Comparison of ENCODE assay signal across 25 mouse cellular contexts in the genomic region with DNA sequence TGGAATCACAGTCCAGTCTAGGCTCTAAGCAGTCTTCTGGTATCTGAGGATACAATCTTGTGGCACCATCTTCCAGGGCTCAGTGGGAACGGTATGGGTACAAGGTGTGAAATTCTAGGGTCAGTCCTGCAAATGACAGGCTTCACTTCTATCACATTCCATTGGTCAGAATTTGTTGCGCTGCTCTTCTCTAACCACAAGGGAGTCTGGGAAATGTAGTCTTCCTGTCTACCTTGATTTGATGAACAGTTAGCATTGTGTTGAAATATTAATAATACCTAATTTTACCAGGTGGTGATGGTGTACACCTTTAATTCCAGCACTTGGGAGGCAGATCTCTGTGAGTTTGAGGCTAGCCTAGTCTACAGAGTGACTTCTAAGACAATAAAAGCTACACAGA. TPM values are rescaled to one million over a fixed set of nuclear protein-coding genes. Genes with fewer than 3 reads are reported as not detected.
DNase-seq lines count a peak whose midpoint lies in the region; ATAC-seq and TF ChIP-seq lines count a peak whose summit lies in the region.
"Had no signal": no experiment of that assay in that cellular context is flagged by ENCODE, and none has a peak within 500 bp of the region (broad histone marks: within the 10 kb centered on the region; RNA-seq: fewer than 3 reads in every experiment).

No protein-coding gene starts in this region.

- H3K27ac ChIP-seq in liver, postnatal 0 days (ENCODE audit: low read depth), result peak overlapping the region; percentile 29; the same call in 1 of the 2 replicates
- H3K27ac ChIP-seq in MEL (ENCODE audit: control insufficient read depth, low read depth, low read length), result no peak overlapping the region
- peak overlapping the region; percentile 63 for H3K27ac ChIP-seq in macrophage
- H3K27ac ChIP-seq: embryonic facial prominence, embryonic 13.5 days; embryonic facial prominence, embryonic 15.5 days; forebrain, embryonic 10.5 days; forebrain, embryonic 12.5 days had no signal

- no peaks in the 10 kb centered on the region for H3K36me3 ChIP-seq in liver, postnatal 0 days (replicated peaks; ENCODE audit: insufficient read depth, low read length)
- H3K36me3 ChIP-seq in MEL (ENCODE audit: control insufficient read depth in 1 of 2, insufficient read depth in 2 of 2, low read length in 2 of 2), result peaks cover 0 to 28% of the 10 kb centered on the region in 2 experiments; a peak in 2 of 4 replicates
- H3K36me3 ChIP-seq in macrophage (ENCODE audit: inconsistent target), result peaks cover 9% of the 10 kb centered on the region; the same call in 1 of the 2 replicates
- H3K36me3 ChIP-seq: embryonic facial prominence, embryonic 13.5 days; embryonic facial prominence, embryonic 15.5 days; forebrain, embryonic 10.5 days; forebrain, embryonic 12.5 days; G1E had no signal

- H3K9ac ChIP-seq in liver, postnatal 0 days (replicated peaks), result no peak overlapping the region
- H3K9ac ChIP-seq in MEL (ENCODE audit: control insufficient read depth, low read depth, low read length, poor library complexity, severe bottlenecking), result no peak overlapping the region
- H3K9ac ChIP-seq: embryonic facial prominence, embryonic 13.5 days; embryonic facial prominence, embryonic 15.5 days; forebrain, embryonic 12.5 days had no signal

- 83% methylated on average over 2 of the region's 2 CpGs for WGBS in liver, postnatal 0 days (ENCODE audit: insufficient replicate concordance)
- WGBS in macrophage (ENCODE audit: missing documents), result 94% methylated on average over 2 of the region's 2 CpGs

- TF ChIP-seq POLR2A in MEL (IDR thresholded peaks at IDR 0.05; ENCODE audit: control insufficient read depth in 1 of 2, insufficient read depth in 1 of 2, low read depth in 1 of 2, low read length in 2 of 2, poor library complexity in 1 of 2), result no peak

- H3K4me2 ChIP-seq in liver, postnatal 0 days (ENCODE audit: low read depth, low read length), result no peak overlapping the region
- H3K4me2 ChIP-seq: embryonic facial prominence, embryonic 13.5 days; embryonic facial prominence, embryonic 15.5 days; forebrain, embryonic 12.5 days had no signal

- no peak for ATAC-seq in liver, postnatal 0 days
- ATAC-seq in monocyte, adult 5-6 weeks (replicated peaks; ENCODE audit: insufficient number of reproducible peaks, low FRiP score, low TSS enrichment, poor library complexity, severe bottlenecking), result no peak
- ATAC-seq: CD4-positive, CD25-positive, alpha-beta regulatory T cell, adult 4 months; forebrain, embryonic 14.5 days; forebrain, embryonic 16.5 days had no signal

- 0 out of 2 replicates have a peak, but pooled peaks cover 4% of the 10 kb centered on the region for H3K4me1 ChIP-seq in liver, postnatal 0 days (ENCODE audit: insufficient read depth)
- H3K4me1 ChIP-seq in MEL (ENCODE audit: control insufficient read depth in 1 of 2, insufficient read depth in 2 of 2, low read length in 2 of 2), result peaks cover 5 to 27% of the 10 kb centered on the region in 2 experiments
- H3K4me1 ChIP-seq: embryonic facial prominence, embryonic 13.5 days; embryonic facial prominence, embryonic 15.5 days had no signal

- no peak overlapping the region for H3K4me3 ChIP-seq in liver, postnatal 0 days (ENCODE audit: low read depth, low read length)
- H3K4me3 ChIP-seq in MEL (ENCODE audit: control insufficient read depth in 1 of 2, insufficient read depth in 1 of 2, low read depth in 2 of 2, low read length in 2 of 2) (no peak overlapping the region), macrophage (ENCODE audit: inconsistent target) (no peak overlapping the region)
- H3K4me3 ChIP-seq: embryonic facial prominence, embryonic 13.5 days; embryonic facial prominence, embryonic 15.5 days; erythroblast, embryonic 14.5 days; forebrain, embryonic 10.5 days; forebrain, embryonic 12.5 days had no signal

- no peaks in the 10 kb centered on the region for H3K9me3 ChIP-seq in liver, postnatal 0 days (ENCODE audit: low read length)
- no peaks in the 10 kb centered on the region for H3K9me3 ChIP-seq in MEL (replicated peaks; ENCODE audit: insufficient read depth, low read length)
- H3K9me3 ChIP-seq: embryonic facial prominence, embryonic 13.5 days; embryonic facial prominence, embryonic 15.5 days; forebrain, embryonic 12.5 days; G1E had no signal

- no peak for TF ChIP-seq EP300 in liver, postnatal 0 days (IDR thresholded peaks at IDR 0.05; ENCODE audit: low read depth)
- no peak for TF ChIP-seq EP300 in MEL (IDR thresholded peaks at IDR 0.05; ENCODE audit: low read depth in 1 of 2, low read length in 2 of 2)

- no peaks in the 10 kb centered on the region for H3K27me3 ChIP-seq in liver, postnatal 0 days (ENCODE audit: insufficient read depth, low read length)
- 0 out of 4 replicates have a peak, but pooled peaks cover 1% of the 10 kb centered on the region in 2 experiments for H3K27me3 ChIP-seq in MEL (ENCODE audit: control insufficient read depth in 1 of 2, insufficient read depth in 2 of 2, low read length in 2 of 2)
- H3K27me3 ChIP-seq: embryonic facial prominence, embryonic 13.5 days; embryonic facial prominence, embryonic 15.5 days; forebrain, embryonic 12.5 days had no signal

- no peak for TF ChIP-seq CTCF in liver, postnatal 0 days (IDR thresholded peaks at IDR 0.05; ENCODE audit: low read depth)
- TF ChIP-seq CTCF in MEL (IDR thresholded peaks at IDR 0.05 in 2 of 3, conservative IDR thresholded peaks at IDR 0.05 in 1 of 3; ENCODE audit: control insufficient read depth in 1 of 3, insufficient read depth in 1 of 3, low read depth in 2 of 3, low read length in 3 of 3, poor library complexity in 1 of 3, severe bottlenecking in 1 of 3), result no peak

- no peak for DNase-seq in liver, postnatal 0 days
- DNase-seq in liver, result no peak
- peak; percentile 33 for DNase-seq in MEL (ENCODE audit: low read depth, low spot score)
- no peak for DNase-seq in cerebellum, postnatal 10 days
- DNase-seq: adrenal gland, adult 2 months; adrenal gland, postnatal 10 days; adrenal gland, postnatal 25 days; cerebellum, adult 11-12 months; cerebellum, adult 2 months; cerebellum, adult 9-10 months; cerebellum, postnatal 14 days; cerebellum, postnatal 36 days; embryo, embryonic 11 days had no signal

- TF ChIP-seq RAD21 in MEL (IDR thresholded peaks at IDR 0.05; ENCODE audit: low read depth, low read length), result no peak

- H3K79me2 ChIP-seq in MEL (ENCODE audit: control insufficient read depth, insufficient read depth, low read length, poor library complexity), result no peaks in the 10 kb centered on the region
- H3K79me2 ChIP-seq in macrophage (ENCODE audit: inconsistent target), result peaks cover 56% of the 10 kb centered on the region; the same call in 1 of the 2 replicates

TF ChIP-seq in MEL, 35 proteins besides CTCF, POLR2A, EP300 and RAD21:
- no peak for TF ChIP-seq NELFE (IDR thresholded peaks at IDR 0.05; ENCODE audit: low read depth, low read length)
- peak; percentile 85 for TF ChIP-seq HCFC1 (IDR thresholded peaks at IDR 0.05; ENCODE audit: low read depth, low read length)

RNA-seq across cellular contexts. Expression of gene Pik3r6, which starts 17.6 kb away (rescaled TPM):
- 2.4 and 2.5 TPM in 2 replicates for polyA plus RNA-seq in liver, postnatal 0 days (2015; fragmentation: Nextera tagmentation; extraction: Ambion mirVana)
- total RNA-seq in MEL (2012; rRNA removed), result 0.36 and 0.42 TPM in 2 replicates
- polyA plus RNA-seq in MEL (2012; ENCODE audit: insufficient read depth in 1 of 2, insufficient read length in 2 of 2, low read depth in 1 of 2, low replicate concordance in 2 of 2, missing spikeins in 1 of 2) (1 to 10 TPM in 1 of 2 experiments, not detected in 1; 1.5 TPM), macrophage (2018) (6.7 to 17.9 TPM (median 11.0 TPM) in 3 replicates)
- total RNA-seq in macrophage (2018; cell fraction: chromatin; rRNA removed), result 100 to 1,000 TPM in 15 of 26 experiments, 10 to 100 TPM in 11; 40.3 to 163 (median 108) TPM
- 10 to 100 TPM in 19 of 26 experiments, 1 to 10 TPM in 7; 6.1 to 19.6 (median 11.9) TPM for total RNA-seq in macrophage (2018; cell fraction: cytosol; rRNA removed)
- 100 to 1,000 TPM in 1 of 26 experiments, 10 to 100 TPM in 25; 23.2 to 107 (median 61.3) TPM for total RNA-seq in macrophage (2018; cell fraction: nucleus; rRNA removed)
- 12.6 to 14.2 TPM (median 13.9 TPM) in 3 replicates for total RNA-seq in monocyte, adult 5-6 weeks (2017)
- polyA plus RNA-seq: CD4-positive, CD25-positive, alpha-beta regulatory T cell, adult 4 months had no signal

RNA-seq across cellular contexts. Expression of gene Mfsd6l, which starts 35.5 kb away (rescaled TPM):
- 0.12 TPM in 1 of 2 replicates, not detected in the other for polyA plus RNA-seq in liver, postnatal 0 days (2015; fragmentation: Nextera tagmentation; extraction: Ambion mirVana)
- not detected in 2 replicates for total RNA-seq in MEL (2012; rRNA removed)
- polyA plus RNA-seq in MEL (2012; ENCODE audit: insufficient read depth in 1 of 2, insufficient read length in 2 of 2, low read depth in 1 of 2, low replicate concordance in 2 of 2, missing spikeins in 1 of 2), result under 1 TPM in 1 of 2 experiments, not detected in 1; 0.04 TPM
- total RNA-seq in macrophage (2018; cell fraction: chromatin; rRNA removed), result 10 to 100 TPM in 17 of 26 experiments, 1 to 10 TPM in 9; 3.0 to 18.9 (median 12.3) TPM
- 1 to 10 TPM in 1 of 26 experiments, under 1 TPM in 24, not detected in 1; 0.04 to 1.1 (median 0.19) TPM for total RNA-seq in macrophage (2018; cell fraction: cytosol; rRNA removed)
- total RNA-seq in macrophage (2018; cell fraction: nucleus; rRNA removed), result 10 to 100 TPM in 6 of 26 experiments, 1 to 10 TPM in 20; 1.9 to 15.3 (median 6.0) TPM
- polyA plus RNA-seq in macrophage (2018), result 0.13 TPM in 1 of 3 replicates, not detected in the others
- total RNA-seq in monocyte, adult 5-6 weeks (2017), result 0.11 to 1.2 TPM (median 0.48 TPM) in 3 replicates
- total RNA-seq: common myeloid progenitor, adult 5-6 weeks had no signal
- polyA plus RNA-seq: CD4-positive, CD25-positive, alpha-beta regulatory T cell, adult 4 months; erythroblast, embryonic 14.5 days; forebrain, embryonic 12.5 days; forebrain, embryonic 14.5 days; forebrain, embryonic 16.5 days; G1E had no signal
